Mouse (Mus musculus) intestine, embryonic 16.5 days (tissue): ENCODE data around the gene Syndig1l. TPM values are rescaled to one million over a fixed set of nuclear protein-coding genes. Genes with fewer than 3 reads are reported as not detected.

ENCODE experiments used
- ATAC-seq: fragments of 200-750 bp; cut with Nextera tagmentation; 2 replicates; pipeline ENCODE4 v1.8.0; 2017; ENCODE audit warnings: moderate TSS enrichment, moderate library complexity
- H3K27ac ChIP-seq: fragments of 300-500 bp; sonication (generic); 2 replicates; pipeline ENCODE4 v1.5.1; 2014; ENCODE audit warnings: mild to moderate bottlenecking, low read length
- H3K27me3 ChIP-seq: fragments of 300-500 bp; sonication (generic); replicated peaks from 2 replicates; pipeline ENCODE4 v1.6.1; 2014; ENCODE audit warnings: low read length, control low read depth, mixed read lengths; ENCODE audit not compliant: control insufficient read depth, insufficient read depth
- H3K36me3 ChIP-seq: fragments of 300-500 bp; sonication (generic); 2 replicates; pipeline ENCODE4 v1.6.1; 2014; ENCODE audit warnings: low read length, control low read depth; ENCODE audit not compliant: control insufficient read depth, insufficient read depth
- H3K4me1 ChIP-seq: fragments of 300-500 bp; sonication (generic); 2 replicates; pipeline ENCODE4 v1.6.1; 2014; ENCODE audit warnings: low read length, control low read depth, mixed read lengths; ENCODE audit not compliant: control insufficient read depth, insufficient read depth
- H3K4me2 ChIP-seq: fragments of 300-500 bp; sonication (generic); 2 replicates; pipeline ENCODE4 v1.6.1; 2014; ENCODE audit warnings: low read depth, low read length, control low read depth
- H3K4me3 ChIP-seq: fragments of 300-500 bp; sonication (generic); 2 replicates; pipeline ENCODE4 v1.5.1; 2014; ENCODE audit warnings: mild to moderate bottlenecking, low read length
- H3K9ac ChIP-seq: fragments of 300-500 bp; sonication (generic); 2 replicates; pipeline ENCODE4 v1.6.1; 2014; ENCODE audit warnings: low read depth, low read length
- H3K9me3 ChIP-seq: fragments of 300-500 bp; sonication (generic); 2 replicates; pipeline ENCODE4 v1.6.1; 2016; ENCODE audit warnings: low read length, control low read depth; ENCODE audit not compliant: control insufficient read depth
- WGBS: fragments of 180-500 bp; shearing (Covaris S2); extraction: QIAGEN DNeasy Blood & Tissue Kit; methylation state at CpG from one replicate; pipeline ENCODE4 v1.1.7; 2014; 5-methylcytosine and 5-hydroxymethylcytosine counted together
- polyA plus RNA-seq: library from polyadenylated mRNA; unstranded; fragments of >200 nt; fragmentation: Nextera tagmentation; extraction: Ambion mirVana; gene quantifications from 2 replicates; pipeline ENCODE4 v1.2.1, GENCODE M21; 2015

Syndig1l gene
- polyA plus RNA-seq, 1 experiment from 2014 or later = 0.05 TPM

- Histone ChIP-seq H3K4me1 (no peaks in the 10 kb centered on the region), H3K27me3 (no peaks in the 10 kb centered on the region), H3K27ac (no peak overlapping the region), H3K9ac (no peak overlapping the region), H3K4me2 (no peak overlapping the region), H3K4me3 (no peak overlapping the region), H3K36me3 (no peaks in the 10 kb centered on the region), H3K9me3 (no peaks in the 10 kb centered on the region)
- ATAC-seq = no peak
- 86% methylated on average over 9 of the region's 9 CpGs for WGBS
These were observed 20.0 kb upstream of the Syndig1l start for GRCm38 (mm10) chr12:84718462-84719244.

GRCm38 (mm10) chr12:84714578-84714977, 15.9 kb upstream of the Syndig1l start:
- H3K27ac ChIP-seq = no peak overlapping the region
- ATAC-seq = no peak
- H3K4me1 ChIP-seq = no peaks in the 10 kb centered on the region
- no peak overlapping the region for H3K9ac ChIP-seq
- H3K4me2 ChIP-seq = no peak overlapping the region
- H3K36me3 ChIP-seq = no peaks in the 10 kb centered on the region
- no peak overlapping the region for H3K4me3 ChIP-seq
- H3K9me3 ChIP-seq = no peaks in the 10 kb centered on the region
- 67% methylated on average over 6 of the region's 6 CpGs for WGBS
- no peaks in the 10 kb centered on the region for H3K27me3 ChIP-seq

- no peak overlapping the region for H3K27ac ChIP-seq
- H3K36me3 ChIP-seq = no peaks in the 10 kb centered on the region
- 18% methylated on average over 14 of the region's 14 CpGs for WGBS
- no peaks in the 10 kb centered on the region for H3K4me1 ChIP-seq
- H3K9ac ChIP-seq = no peak overlapping the region
- no peak for ATAC-seq
- no peak overlapping the region for H3K4me2 ChIP-seq
- H3K9me3 ChIP-seq = no peaks in the 10 kb centered on the region
- no peak overlapping the region for H3K4me3 ChIP-seq
- no peaks in the 10 kb centered on the region for H3K27me3 ChIP-seq
These were observed 11.3 kb upstream of the Syndig1l start for GRCm38 (mm10) chr12:84709842-84710439.

- no peak overlapping the region for H3K9ac ChIP-seq
- no peak overlapping the region for H3K4me2 ChIP-seq
- no peaks in the 10 kb centered on the region for H3K27me3 ChIP-seq
- H3K27ac ChIP-seq = no peak overlapping the region
- H3K9me3 ChIP-seq = no peaks in the 10 kb centered on the region
- whole genome bisulfite sequencing = 79% methylated on average over 4 of the region's 4 CpGs
- ATAC-seq = no peak
- H3K36me3 ChIP-seq = no peaks in the 10 kb centered on the region
- no peaks in the 10 kb centered on the region for H3K4me1 ChIP-seq
- H3K4me3 ChIP-seq = no peak overlapping the region
These were observed 9.2 kb upstream of the Syndig1l start for GRCm38 (mm10) chr12:84707804-84708203.

GRCm38 (mm10) chr12:84706886-84707285, 8.3 kb upstream of the Syndig1l start:
- 62% methylated on average over 4 of the region's 4 CpGs for WGBS
- Histone ChIP-seq H3K4me1 (no peaks in the 10 kb centered on the region), H3K27me3 (no peaks in the 10 kb centered on the region), H3K9me3 (no peaks in the 10 kb centered on the region), H3K4me3 (no peak overlapping the region), H3K36me3 (no peaks in the 10 kb centered on the region), H3K27ac (no peak overlapping the region), H3K9ac (no peak overlapping the region), H3K4me2 (no peak overlapping the region)
- ATAC-seq = no peak

- H3K9ac ChIP-seq = no peak overlapping the region
- H3K36me3 ChIP-seq = no peaks in the 10 kb centered on the region
- H3K9me3 ChIP-seq = no peaks in the 10 kb centered on the region
- 64% methylated on average over 7 of the region's 7 CpGs for WGBS
- peaks cover 11% of the 10 kb centered on the region for H3K27me3 ChIP-seq
- ATAC-seq = no peak
- H3K27ac ChIP-seq = no peak overlapping the region
- no peak overlapping the region for H3K4me3 ChIP-seq
- H3K4me1 ChIP-seq = no peaks in the 10 kb centered on the region
- H3K4me2 ChIP-seq = no peak overlapping the region
These were observed 4.0 kb upstream of the Syndig1l start for GRCm38 (mm10) chr12:84702586-84702985.

- no peak overlapping the region for H3K27ac ChIP-seq
- no peak overlapping the region for H3K9ac ChIP-seq
- no peaks in the 10 kb centered on the region for H3K9me3 ChIP-seq
- H3K4me3 ChIP-seq = no peak overlapping the region
- no peaks in the 10 kb centered on the region for H3K4me1 ChIP-seq
- ATAC-seq = no peak
- 80% methylated on average over 6 of the region's 6 CpGs for WGBS
- H3K27me3 ChIP-seq = 0 out of 2 replicates have a peak, but pooled peaks cover 3% of the 10 kb centered on the region
- no peak overlapping the region for H3K4me2 ChIP-seq
- H3K36me3 ChIP-seq = no peaks in the 10 kb centered on the region
These were observed 6.5 kb downstream of the Syndig1l start for GRCm38 (mm10) chr12:84692141-84692540.

GRCm38 (mm10) chr12:84691347-84691746, 7.3 kb downstream of the Syndig1l start:
- Histone ChIP-seq H3K4me1 (no peaks in the 10 kb centered on the region), H3K27me3 (0 out of 2 replicates have a peak, but pooled peaks cover under 1% of the 10 kb centered on the region), H3K4me2 (no peak overlapping the region), H3K4me3 (no peak overlapping the region), H3K9ac (no peak overlapping the region), H3K27ac (no peak overlapping the region), H3K36me3 (no peaks in the 10 kb centered on the region), H3K9me3 (no peaks in the 10 kb centered on the region)
- ATAC-seq = no peak

- no peak for ATAC-seq
- no peak overlapping the region for H3K27ac ChIP-seq
- 77% methylated on average over 11 of the region's 11 CpGs for WGBS
These were observed 9.6 kb downstream of the Syndig1l start for GRCm38 (mm10) chr12:84689051-84689450.

More at GRCm38 (mm10) chr12:84689051-84689450, 9.6 kb downstream of the Syndig1l start:
- H3K9ac ChIP-seq = no peak overlapping the region
- H3K4me1 ChIP-seq = no peaks in the 10 kb centered on the region
- H3K9me3 ChIP-seq = no peaks in the 10 kb centered on the region
- H3K4me3 ChIP-seq = no peak overlapping the region
- H3K27me3 ChIP-seq = no peaks in the 10 kb centered on the region
- no peak overlapping the region for H3K4me2 ChIP-seq
- H3K36me3 ChIP-seq = no peaks in the 10 kb centered on the region
